Mouse (Mus musculus) spleen, postnatal 14 days (tissue): ENCODE results near the gene Camsap3.

Experiments used
- DNase-seq, 2 experiments: peaks; one replicate each; pipeline ENCODE4 v3.0.0; 2021 to 2022; ENCODE audit warnings: low spot score in 2 of 2

The Camsap3 gene

DNA sequence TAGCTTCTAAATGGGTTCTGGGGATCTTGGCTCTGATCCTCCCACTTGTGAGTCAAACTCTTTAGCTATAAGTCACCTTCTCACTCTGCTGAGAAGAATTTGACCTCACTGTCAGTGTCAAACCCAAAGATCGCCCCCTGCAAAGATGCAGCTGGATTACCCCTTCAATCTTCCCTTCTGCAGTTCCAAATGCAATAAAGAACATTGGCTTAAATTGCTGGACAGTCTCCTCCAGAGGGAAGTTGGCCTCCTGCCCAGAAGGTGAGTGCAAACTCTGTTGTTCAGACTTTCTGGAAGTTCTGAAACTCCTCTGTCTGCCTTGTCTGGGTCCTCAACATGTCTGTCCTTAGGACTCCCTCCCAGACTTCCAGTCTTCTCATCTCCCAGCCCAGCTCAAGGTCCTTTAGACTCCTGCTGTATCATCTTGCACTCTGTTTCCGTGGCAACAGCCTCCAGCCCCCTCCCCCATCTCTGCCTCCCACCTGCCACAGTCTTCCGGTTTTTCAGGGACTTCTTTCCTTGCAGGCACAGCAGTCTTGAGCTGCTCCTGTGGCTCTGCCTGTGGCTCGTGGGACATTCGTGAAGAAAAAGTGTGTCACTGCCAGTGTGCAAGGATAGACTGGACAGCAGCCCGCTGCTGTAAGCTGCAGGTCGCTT is 69.8 kb downstream of the Camsap3 start:
- no peak for DNase-seq
